Mouse (Mus musculus) embryonic facial prominence, embryonic 12.5 days (tissue): ENCODE measurements around the gene Camk2g. TPM values are rescaled to one million over a fixed set of nuclear protein-coding genes. Genes with fewer than 3 reads are reported as not detected.
"Not testable (repeated sequence)": the region's sequence is repeated elsewhere in the genome, so short reads cannot be mapped to it uniquely, and the experiment has no call there.

Experiments used
- ATAC-seq: fragments of 200-750 bp; cut with Nextera tagmentation; 2 replicates; pipeline ENCODE4 v1.8.0; 2017; ENCODE audit not compliant: insufficient number of reproducible peaks, insufficient read depth, low FRiP score, low TSS enrichment
- H3K27ac ChIP-seq: fragments of 300-500 bp; sonication (generic); 2 replicates; pipeline ENCODE4 v1.5.1; 2016; ENCODE audit warnings: mild to moderate bottlenecking
- H3K27me3 ChIP-seq: fragments of 300-500 bp; sonication (generic); 2 replicates; pipeline ENCODE4 v1.6.1; 2016; ENCODE audit warnings: mild to moderate bottlenecking, moderate library complexity
- H3K36me3 ChIP-seq: fragments of 300-500 bp; sonication (generic); 2 replicates; pipeline ENCODE4 v1.6.1; 2016; ENCODE audit warnings: mild to moderate bottlenecking
- H3K4me1 ChIP-seq: fragments of 300-500 bp; sonication (generic); 2 replicates; pipeline ENCODE4 v1.6.1; 2016
- H3K4me2 ChIP-seq: fragments of 300-500 bp; sonication (generic); replicated peaks from 2 replicates; pipeline ENCODE4 v1.6.1; 2016; ENCODE audit warnings: mild to moderate bottlenecking, moderate library complexity
- H3K4me3 ChIP-seq: fragments of 300-500 bp; sonication (generic); 2 replicates; pipeline ENCODE4 v1.5.1; 2016; ENCODE audit warnings: mild to moderate bottlenecking
- H3K9ac ChIP-seq: fragments of 300-500 bp; sonication (generic); 2 replicates; pipeline ENCODE4 v1.6.1; 2016; ENCODE audit warnings: mild to moderate bottlenecking, moderate library complexity
- H3K9me3 ChIP-seq: fragments of 300-500 bp; sonication (generic); 2 replicates; pipeline ENCODE4 v1.6.1; 2016; ENCODE audit warnings: mild to moderate bottlenecking, moderate library complexity
- WGBS: fragments of 180-500 bp; shearing (Covaris S2); methylation state at CpG from one replicate; pipeline ENCODE4 v1.1.7; 2016; 5-methylcytosine and 5-hydroxymethylcytosine counted together
- polyA plus RNA-seq: library from polyadenylated mRNA; unstranded; fragments of >200 nt; fragmentation: Nextera tagmentation; extraction: Ambion mirVana; gene quantifications from 2 replicates; pipeline ENCODE4 v1.2.1, GENCODE M21; 2016

Gene Camk2g
- polyA plus RNA-seq, 1 experiment from 2014 or later, result 68.7 TPM

DNA sequence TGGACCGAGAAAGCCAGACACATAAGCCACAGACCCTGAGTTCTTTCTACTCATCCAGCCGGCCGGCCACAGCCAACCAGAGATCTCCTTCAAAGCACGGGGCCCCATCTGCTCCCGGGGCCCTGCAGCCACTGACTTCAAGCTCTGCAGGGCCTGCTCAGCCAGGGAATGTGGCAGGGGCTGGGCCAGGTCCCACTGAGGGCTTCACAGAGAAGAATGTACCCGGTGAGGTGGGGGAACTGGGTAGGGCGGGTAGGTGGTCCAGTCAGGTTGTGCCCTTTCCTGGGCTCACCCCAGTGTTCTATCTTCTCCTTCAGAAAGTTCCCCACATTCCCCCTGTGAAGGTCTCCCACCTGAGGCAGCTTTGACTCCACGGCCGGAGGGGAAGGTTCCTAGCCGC lies 75.4 kb downstream of the Camk2g start:
- Histone ChIP-seq H3K36me3 (peaks cover 95% of the 10 kb centered on the region), H3K9ac (no peak overlapping the region), H3K4me1 (no peaks in the 10 kb centered on the region), H3K4me2 (no peak overlapping the region), H3K9me3 (no peaks in the 10 kb centered on the region), H3K27ac (no peak overlapping the region), H3K4me3 (no peak overlapping the region), H3K27me3 (no peaks in the 10 kb centered on the region)
- WGBS, result 91% methylated on average over 10 of the region's 10 CpGs
- ATAC-seq, result no peak

DNA sequence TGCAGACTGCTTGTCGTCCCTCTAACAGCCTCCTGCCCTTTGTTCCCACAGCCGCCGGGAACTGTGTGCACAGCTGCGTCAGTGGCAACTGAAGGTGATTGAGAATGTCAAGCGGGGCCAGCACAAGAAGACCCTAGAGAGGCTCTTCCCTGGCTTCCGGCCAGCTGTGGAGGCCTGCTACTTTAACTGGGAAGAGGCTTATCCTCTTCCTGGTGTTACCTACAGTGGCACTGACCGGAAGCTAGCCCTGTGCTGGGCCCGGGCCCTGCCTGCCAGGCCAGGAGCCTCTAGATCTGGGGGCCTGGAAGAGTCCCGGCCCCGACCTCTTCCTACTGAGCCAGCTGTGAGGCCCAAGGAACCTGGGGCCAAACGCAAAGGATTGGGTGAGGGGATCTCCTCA lies 80.1 kb downstream of the Camk2g start:
- Histone ChIP-seq H3K4me3 (no peak overlapping the region), H3K9ac (no peak overlapping the region), H3K4me2 (no peak overlapping the region), H3K36me3 (peaks cover 88% of the 10 kb centered on the region), H3K27ac (no peak overlapping the region), H3K4me1 (peaks cover 10% of the 10 kb centered on the region), H3K9me3 (no peaks in the 10 kb centered on the region), H3K27me3 (no peaks in the 10 kb centered on the region)
- ATAC-seq, result no peak
- WGBS, result 79% methylated on average over 11 of the region's 11 CpGs

DNA sequence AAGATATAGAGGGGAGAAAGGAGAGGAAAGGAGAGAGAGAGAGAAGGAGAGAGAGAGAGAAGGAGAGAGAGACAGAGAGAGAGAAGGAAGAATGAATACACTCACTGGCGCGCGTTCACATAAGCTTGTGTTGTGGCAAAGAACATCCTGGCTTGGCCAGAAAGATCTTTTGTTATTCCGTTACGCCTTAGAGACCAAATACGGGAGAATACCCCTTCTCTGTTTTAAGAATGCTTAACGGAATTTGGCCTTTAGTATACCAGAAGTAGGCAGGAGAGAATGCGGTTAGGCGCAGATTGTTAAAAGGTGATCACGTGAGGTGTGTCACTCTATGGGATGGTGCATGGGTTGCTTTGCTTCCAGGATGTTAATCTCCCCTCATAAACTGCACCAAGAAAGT lies 85.6 kb downstream of the Camk2g start:
- Histone ChIP-seq H3K4me1 (peaks cover 19% of the 10 kb centered on the region), H3K9me3 (no peaks in the 10 kb centered on the region), H3K4me3 (peak overlapping the region; percentile 100), H3K27me3 (no peaks in the 10 kb centered on the region), H3K36me3 (peaks cover 48% of the 10 kb centered on the region), H3K9ac (peak overlapping the region; percentile 98), H3K27ac (peak overlapping the region; percentile 85), H3K4me2 (peak overlapping the region; percentile 82)
- WGBS, result 12% methylated on average over 10 of the region's 10 CpGs
- ATAC-seq, result no peak

DNA sequence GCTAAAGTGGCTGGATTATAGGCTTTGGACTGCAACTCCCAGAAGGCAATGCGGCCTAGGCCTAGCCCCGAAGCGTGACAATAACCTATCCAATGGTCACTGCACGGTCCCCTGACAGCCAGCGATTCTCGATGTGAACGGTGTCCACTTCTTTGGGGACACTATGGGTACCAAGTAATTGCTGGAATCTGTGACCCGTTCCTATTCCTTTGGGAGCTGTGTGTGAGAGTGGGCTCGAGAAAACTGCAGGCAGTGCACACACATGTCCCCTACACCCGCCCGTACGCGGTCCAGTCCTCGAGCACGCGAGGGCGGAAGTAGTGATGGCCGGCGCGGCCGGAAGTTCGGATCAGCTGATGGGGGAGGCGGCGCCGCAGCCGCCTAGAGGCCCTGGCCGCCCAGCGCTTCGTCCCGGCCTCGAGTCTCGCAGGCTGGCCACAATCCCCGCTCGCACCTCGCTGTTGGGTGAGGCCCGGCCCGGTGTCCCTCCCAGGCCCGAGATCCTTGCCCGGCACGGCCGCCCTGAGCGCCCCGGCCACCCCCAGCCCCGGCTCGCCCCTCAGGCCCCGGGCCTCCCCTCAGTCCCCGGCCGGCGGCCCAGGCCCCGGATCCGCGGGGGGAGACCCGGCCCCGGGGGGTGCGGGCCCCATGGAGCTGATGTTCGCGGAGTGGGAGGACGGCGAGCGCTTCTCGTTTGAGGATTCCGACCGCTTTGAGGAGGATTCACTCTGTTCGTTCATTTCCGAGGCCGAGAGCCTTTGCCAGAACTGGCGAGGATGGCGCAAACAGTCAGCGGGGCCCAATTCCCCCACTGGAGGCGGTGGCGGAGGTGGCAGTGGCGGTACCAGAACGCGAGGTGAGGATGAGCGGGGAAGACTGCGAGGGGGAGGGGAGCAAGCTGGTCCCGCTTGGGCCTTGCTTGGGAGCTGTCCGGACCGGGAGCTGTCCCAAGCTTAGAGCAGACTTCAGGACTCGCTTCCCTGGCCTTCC lies 86.4 kb downstream of the Camk2g start, which contains the start of gene Zswim8:
Gene Zswim8, plus strand, starts transcription at position 352 of the 990 bp plus-strand sequence.
- Histone ChIP-seq H3K27me3 (no peaks in the 10 kb centered on the region), H3K27ac (peak within 1 kb of the TSS; percentile 85), H3K4me3 (peak within 1 kb of the TSS; percentile 100), H3K4me2 (peak within 1 kb of the TSS; percentile 82), H3K9me3 (no peaks in the 10 kb centered on the region), H3K9ac (peak within 1 kb of the TSS; percentile 98), H3K36me3 (peaks cover 40% of the 10 kb centered on the region), H3K4me1 (peaks cover 19% of the 10 kb centered on the region)
- peak; percentile 85 for ATAC-seq
- under 1% methylated on average over 80 of the region's 80 CpGs for WGBS

DNA sequence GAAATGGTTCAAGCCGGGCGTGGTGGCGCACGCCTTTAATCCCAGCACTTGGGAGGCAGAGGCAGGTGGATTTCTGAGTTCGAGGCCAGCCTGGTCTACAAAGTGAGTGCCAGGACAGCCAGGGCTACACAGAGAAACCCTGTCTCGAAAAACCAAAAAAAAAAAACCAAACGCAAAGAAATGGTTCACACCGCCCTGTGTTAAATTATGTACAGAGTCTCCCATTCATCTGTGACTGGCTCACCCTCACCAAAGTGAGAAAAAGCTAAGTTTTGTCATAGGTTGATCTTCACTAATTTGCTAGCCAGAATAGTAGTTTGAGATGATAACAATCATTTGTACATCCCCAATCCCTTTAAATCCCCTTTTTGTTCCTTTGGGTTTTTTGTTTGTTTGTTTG lies 90.4 kb downstream of the Camk2g start:
- peak overlapping the region; percentile 73 for H3K9ac ChIP-seq
- peak overlapping the region; percentile 89 for H3K27ac ChIP-seq
- peaks cover 13% of the 10 kb centered on the region for H3K4me1 ChIP-seq
- 12% methylated on average over 8 of the region's 8 CpGs for WGBS
- peak overlapping the region; percentile 60 for H3K4me3 ChIP-seq
- not testable (repeated sequence) for H3K27me3 ChIP-seq, H3K9me3 ChIP-seq, ATAC-seq
- peaks cover 12% of the 10 kb centered on the region for H3K36me3 ChIP-seq
- peak overlapping the region; percentile 59 for H3K4me2 ChIP-seq

DNA sequence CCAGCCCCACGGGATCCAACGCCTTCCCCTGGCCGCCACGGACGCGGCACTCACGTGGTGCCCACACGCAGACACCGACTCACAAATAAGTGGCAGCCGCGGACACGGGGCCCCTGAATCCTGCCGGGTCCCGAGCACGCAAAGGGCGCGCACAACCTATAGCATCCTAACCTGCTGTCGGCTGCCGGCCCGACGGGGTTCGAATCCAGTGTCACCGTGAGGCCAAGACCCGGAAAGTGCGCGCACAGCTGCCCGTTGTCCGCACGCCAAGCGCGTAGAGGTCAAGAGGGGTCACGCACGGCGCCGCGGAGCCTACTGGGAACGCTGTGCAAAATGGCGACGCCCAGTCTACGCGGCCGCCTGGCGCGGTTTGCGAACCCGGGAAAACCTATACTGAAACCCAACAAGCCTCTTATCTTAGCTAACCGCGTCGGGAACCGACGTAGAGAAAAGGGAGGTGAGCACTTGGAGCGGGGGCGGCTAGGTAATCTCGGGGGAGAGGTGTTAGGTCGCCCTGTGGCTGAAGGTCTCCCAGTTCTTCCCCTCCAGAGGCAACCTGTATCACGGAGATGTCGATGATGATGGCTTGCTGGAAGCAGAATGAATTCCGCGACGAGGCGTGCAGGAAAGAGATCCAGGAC lies 91.0 kb downstream of the Camk2g start, which contains the start of gene Chchd1:
Gene Chchd1, plus strand, starts transcription at position 266 of the 641 bp plus-strand sequence.
- Histone ChIP-seq H3K4me2 (peak within 1 kb of the TSS; percentile 59), H3K9me3 (no peaks in the 10 kb centered on the region), H3K27me3 (no peaks in the 10 kb centered on the region), H3K36me3 (peaks cover 12% of the 10 kb centered on the region), H3K27ac (peak within 1 kb of the TSS; percentile 89), H3K9ac (peak within 1 kb of the TSS; percentile 73), H3K4me3 (peak within 1 kb of the TSS; percentile 60), H3K4me1 (peaks cover 17% of the 10 kb centered on the region)
- ATAC-seq, result 0 out of 2 replicates have a peak, but pooled peaks have one; percentile 36
- WGBS, result under 1% methylated on average over 61 of the region's 61 CpGs

DNA sequence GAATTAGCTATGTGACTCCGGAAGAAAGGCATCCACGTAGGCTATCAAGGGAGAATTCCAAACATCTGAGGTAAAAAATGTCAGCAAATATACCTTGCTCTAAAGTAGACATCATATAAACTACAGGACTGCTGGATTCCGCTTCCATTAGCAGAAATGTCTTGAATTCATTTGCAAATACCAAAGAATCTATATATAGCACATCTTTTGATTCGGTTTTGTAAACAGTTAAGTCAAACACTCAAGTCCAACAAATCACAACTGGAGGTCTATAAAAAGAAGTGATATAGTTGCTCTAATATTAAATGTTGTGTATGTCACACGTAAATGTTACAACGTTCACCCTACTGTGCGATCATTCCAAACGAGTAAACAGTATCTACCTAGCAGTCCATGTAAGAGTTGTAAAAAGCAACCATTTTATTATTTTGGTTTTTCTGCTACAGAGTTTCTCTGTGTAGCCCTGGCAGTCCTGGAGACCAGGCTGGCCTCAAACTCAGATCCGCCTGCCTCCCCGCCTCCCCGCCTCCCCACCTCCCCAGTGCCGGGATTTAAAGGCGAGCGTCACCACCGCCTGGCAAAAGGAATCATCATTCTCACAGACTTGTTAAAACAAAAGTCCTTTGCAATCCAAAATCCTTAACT lies 91.7 kb downstream of the Camk2g start:
- ATAC-seq, result 0 out of 2 replicates have a peak, but pooled peaks have one; percentile 18
- Histone ChIP-seq H3K36me3 (peaks cover 12% of the 10 kb centered on the region), H3K27ac (peak overlapping the region; percentile 89), H3K4me3 (peak overlapping the region; percentile 60), H3K9ac (peak overlapping the region; percentile 73), H3K27me3 (no peaks in the 10 kb centered on the region), H3K9me3 (no peaks in the 10 kb centered on the region), H3K4me2 (peak overlapping the region; percentile 59), H3K4me1 (peaks cover 20% of the 10 kb centered on the region)
- WGBS, result 14% methylated on average over 15 of the region's 15 CpGs

DNA sequence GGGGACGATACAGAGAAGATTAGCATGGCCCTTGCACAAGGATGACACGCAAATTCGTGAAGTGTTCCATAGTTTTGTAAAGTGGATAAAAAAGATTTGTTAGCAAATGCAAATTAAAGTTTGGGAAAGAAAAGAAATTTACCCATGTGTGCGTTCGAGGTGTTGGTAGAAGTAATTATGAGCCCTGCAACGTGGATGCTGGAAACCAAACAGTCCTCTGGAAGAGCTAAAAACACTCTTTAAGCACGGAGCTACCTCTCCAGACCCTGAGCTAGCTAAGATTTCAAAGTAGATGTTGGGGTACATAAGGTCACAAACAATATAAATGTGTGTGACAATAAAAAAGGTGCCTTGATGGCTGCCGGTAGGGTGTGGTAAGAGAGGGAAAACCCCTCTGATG lies 92.3 kb downstream of the Camk2g start:
- Histone ChIP-seq H3K9me3 (no peaks in the 10 kb centered on the region), H3K27me3 (no peaks in the 10 kb centered on the region), H3K4me1 (peaks cover 25% of the 10 kb centered on the region), H3K4me3 (peak overlapping the region; percentile 60), H3K4me2 (peak overlapping the region; percentile 59), H3K27ac (no peak overlapping the region), H3K36me3 (peaks cover 12% of the 10 kb centered on the region), H3K9ac (0 out of 2 replicates have a peak overlapping the region, but pooled peaks have one; percentile 25)
- 83% methylated on average over 8 of the region's 8 CpGs for WGBS
- no peak for ATAC-seq

DNA sequence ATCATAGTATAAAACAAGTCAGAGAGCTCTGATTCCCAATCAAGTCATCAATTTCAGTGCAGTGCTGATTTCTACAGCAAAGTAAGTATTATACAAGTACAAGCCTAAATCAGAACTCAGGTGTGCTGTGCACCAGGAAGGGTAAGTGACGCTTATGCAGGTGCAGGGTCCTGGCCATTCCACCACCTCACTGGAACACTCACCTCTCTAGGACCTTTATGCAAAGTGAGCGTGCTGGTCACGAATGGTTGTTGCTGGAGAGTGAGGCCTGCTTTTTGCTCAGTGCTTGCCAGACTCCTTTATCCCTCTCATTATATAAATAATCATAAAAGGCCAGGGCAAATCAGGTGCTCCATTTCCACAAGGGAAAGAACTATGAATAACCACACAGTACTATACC lies 93.5 kb downstream of the Camk2g start:
- Histone ChIP-seq H3K4me1 (peaks cover 34% of the 10 kb centered on the region), H3K9ac (peak overlapping the region; percentile 24; the same call in 1 of the 2 replicates), H3K4me3 (no peak overlapping the region), H3K4me2 (no peak overlapping the region), H3K36me3 (peaks cover 12% of the 10 kb centered on the region), H3K9me3 (no peaks in the 10 kb centered on the region), H3K27me3 (no peaks in the 10 kb centered on the region), H3K27ac (no peak overlapping the region)
- no peak for ATAC-seq
- 83% methylated on average over 3 of the region's 3 CpGs for WGBS

DNA sequence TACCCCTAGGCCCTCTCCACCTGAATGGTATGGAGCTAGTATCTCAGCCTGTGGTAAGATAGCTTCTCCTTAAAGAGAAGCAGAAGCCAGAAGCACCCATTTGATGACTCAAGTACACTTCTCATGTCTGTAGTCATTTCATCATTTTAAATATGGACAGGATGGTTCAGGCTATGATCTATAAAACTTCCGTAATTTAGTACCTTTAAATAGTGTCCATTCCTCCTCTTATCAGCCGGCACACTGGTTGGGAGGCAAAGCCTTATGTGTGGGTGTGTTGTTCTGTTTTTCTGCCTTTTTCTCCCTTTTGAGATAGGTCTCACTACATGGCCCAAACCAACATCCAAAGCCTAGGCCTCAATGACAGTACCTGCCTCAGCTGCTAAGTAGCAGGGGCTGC lies 95.4 kb downstream of the Camk2g start:
- Histone ChIP-seq H3K27ac (no peak overlapping the region), H3K27me3 (no peaks in the 10 kb centered on the region), H3K9me3 (no peaks in the 10 kb centered on the region), H3K4me1 (peaks cover 36% of the 10 kb centered on the region), H3K4me2 (no peak overlapping the region), H3K36me3 (peaks cover 8% of the 10 kb centered on the region), H3K4me3 (no peak overlapping the region), H3K9ac (no peak overlapping the region)
- WGBS, result 83% methylated on average over 2 of the region's 2 CpGs
- no peak for ATAC-seq

DNA sequence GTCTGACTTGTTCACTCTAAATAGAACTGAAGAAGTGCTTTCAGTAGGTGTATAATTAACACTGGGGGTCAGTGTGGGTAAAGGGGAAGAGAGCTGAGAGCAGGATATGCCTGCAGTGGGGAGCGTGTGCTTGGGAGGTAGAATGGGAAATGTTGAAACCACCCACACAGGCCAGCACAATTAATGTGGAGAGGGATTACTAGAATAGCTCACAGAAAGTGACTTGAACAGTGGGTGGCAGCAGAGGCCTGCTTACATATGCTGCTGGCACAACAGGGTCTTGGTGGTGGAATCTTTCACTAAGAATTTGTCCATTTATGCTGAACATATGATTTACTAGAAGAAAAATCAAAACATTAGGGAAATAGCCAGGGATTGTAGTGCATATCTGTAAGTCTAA lies 96.9 kb downstream of the Camk2g start:
- Histone ChIP-seq H3K9ac (peak overlapping the region; percentile 32; the same call in 1 of the 2 replicates), H3K27ac (no peak overlapping the region), H3K4me1 (peaks cover 35% of the 10 kb centered on the region), H3K27me3 (no peaks in the 10 kb centered on the region), H3K9me3 (no peaks in the 10 kb centered on the region), H3K4me2 (peak overlapping the region; percentile 85), H3K4me3 (peak overlapping the region; percentile 86), H3K36me3 (peaks cover 23% of the 10 kb centered on the region)
- ATAC-seq, result no peak
- WGBS, result 14% methylated on average over 1 of the region's 1 CpGs
